Mouse (Mus musculus): ENCODE measurements around the gene Tex33.

Tex33 gene

DNA sequence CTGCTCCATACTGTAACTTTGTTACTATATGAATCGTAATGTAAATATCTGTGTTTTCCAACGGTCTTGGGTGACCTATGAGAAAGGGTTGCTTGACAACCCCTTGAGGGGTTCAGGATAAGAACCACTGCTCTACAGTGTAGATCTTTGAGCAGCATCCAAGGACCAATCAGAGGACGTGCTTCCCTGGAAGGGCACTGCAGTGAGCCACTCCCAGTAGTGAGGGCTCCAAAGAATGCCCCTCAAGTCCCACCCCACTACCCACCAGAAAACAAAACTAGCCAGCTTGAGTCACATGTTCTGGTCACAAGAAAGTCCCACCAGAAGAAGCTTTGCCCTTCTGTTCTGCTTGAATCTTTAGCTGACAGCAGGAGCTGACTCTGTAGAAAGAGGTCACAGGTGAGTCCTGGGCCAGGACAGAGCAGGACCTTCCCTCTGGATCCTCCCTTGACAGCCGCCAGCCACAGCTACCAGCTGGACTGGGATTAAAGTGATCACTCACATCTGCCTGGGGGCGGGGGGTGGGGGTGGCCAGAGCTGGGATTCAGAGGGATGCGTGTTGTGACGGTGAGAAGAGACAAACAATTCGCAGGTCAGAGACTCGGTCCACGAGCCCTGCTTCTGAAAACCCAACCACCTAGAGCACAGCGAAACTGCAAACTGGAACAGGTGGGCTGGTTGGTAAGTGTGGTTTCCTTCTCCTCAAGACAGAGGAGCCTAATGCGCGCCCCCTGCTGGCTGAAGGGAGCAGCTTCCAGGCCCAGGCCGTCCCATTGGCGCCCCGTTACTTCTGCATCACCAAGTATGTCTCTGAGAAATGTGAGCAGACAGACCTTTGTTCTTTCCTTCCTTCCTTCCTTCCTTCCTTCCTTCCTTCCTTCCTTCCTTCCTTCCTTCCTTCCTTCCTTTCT, 26.6 kb upstream of the Tex33 start:
- in situ Hi-C loops (cut with MboI; ENCODE audit: unreplicated experiment in 2 of 2) = no loop called here

GRCm38 (mm10) chr15:78420395-78420794, 24.7 kb upstream of the Tex33 start:
- in situ Hi-C loops (cut with MboI; ENCODE audit: unreplicated experiment in 2 of 2) = no loop called here

GRCm38 (mm10) chr15:78416937-78417336, 21.2 kb upstream of the Tex33 start:
- in situ Hi-C loops (cut with MboI; ENCODE audit: unreplicated experiment in 2 of 2) = no loop called here

- in situ Hi-C loops (cut with MboI; ENCODE audit: unreplicated experiment in 2 of 2) = no loop called here
These were observed 18.4 kb upstream of the Tex33 start for GRCm38 (mm10) chr15:78414157-78414556.

DNA sequence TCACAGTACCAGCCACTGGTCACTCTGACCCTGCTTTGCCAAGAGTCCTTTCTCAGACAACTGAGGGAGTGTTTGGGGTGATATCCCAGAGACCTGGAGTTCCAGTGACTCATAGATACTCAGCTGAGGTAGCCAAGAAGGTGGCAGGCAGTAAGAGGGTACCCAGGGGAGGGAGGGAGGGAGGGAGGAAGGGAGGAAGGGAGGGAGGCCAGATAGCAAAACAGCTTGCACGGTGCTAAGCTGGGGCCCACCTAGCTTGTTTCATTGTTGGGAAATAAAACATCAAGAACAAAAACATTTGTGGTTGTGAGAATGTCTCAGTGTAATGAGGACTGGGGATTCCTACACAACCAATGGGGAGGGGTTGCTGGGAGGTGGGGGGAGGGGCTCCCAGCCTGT, 18.0 kb upstream of the Tex33 start:
- in situ Hi-C loops (cut with MboI; ENCODE audit: unreplicated experiment in 2 of 2) = no loop called here

DNA sequence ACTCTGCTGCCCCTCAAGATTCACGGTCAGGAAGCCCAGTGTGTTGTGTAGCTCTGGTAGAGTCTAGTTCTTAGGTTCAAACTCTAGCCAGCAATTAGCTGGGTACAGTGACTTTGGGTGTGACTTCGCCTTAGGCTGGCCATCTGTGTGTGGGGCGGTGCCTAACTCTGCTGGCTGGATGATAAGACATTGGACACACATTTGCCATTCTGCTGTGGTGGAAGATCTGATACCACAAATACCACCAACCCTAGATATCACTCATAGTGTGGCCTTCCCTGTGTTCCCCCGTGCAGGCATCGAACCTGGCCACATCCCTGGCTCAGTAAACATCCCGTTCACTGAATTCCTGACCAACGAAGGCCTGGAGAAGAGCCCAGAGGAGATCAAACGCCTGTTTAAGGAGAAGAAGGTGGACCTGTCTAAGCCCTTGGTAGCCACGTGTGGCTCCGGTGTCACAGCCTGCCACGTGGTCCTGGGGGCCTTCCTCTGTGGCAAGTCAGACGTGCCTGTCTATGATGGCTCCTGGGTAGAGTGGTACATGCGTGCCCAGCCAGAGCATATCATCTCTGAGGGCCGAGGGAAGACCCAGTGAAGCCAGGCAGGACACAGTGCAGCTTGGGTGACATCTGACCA, 17.5 kb upstream of the Tex33 start:
- in situ Hi-C loops (cut with MboI; ENCODE audit: unreplicated experiment in 2 of 2) = no loop called here

DNA sequence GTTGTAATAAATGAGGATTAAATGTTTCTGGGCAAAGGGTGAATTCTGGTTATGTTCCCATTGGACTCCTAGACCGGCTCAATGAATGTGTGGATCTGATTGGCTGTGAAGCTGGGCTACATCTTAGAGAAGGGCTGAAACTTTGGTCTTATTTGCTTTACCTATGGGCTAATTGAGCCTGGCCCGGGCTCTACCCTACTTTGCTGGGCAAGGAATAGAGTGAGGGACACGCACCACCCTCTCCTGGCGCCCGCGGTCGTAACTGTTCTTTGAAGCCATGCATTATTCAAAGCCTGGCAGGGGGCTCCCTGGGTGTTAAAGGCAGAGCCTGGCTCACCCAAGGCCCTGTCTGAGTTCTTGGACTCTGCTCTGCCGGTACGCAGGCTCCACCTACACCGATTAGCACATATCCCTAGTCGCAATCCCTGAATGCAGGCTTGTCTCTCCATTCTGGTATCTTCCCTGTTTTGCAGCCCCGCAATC, 13.9 kb upstream of the Tex33 start:
- in situ Hi-C loops (cut with MboI; ENCODE audit: unreplicated experiment in 2 of 2) = no loop called here

DNA sequence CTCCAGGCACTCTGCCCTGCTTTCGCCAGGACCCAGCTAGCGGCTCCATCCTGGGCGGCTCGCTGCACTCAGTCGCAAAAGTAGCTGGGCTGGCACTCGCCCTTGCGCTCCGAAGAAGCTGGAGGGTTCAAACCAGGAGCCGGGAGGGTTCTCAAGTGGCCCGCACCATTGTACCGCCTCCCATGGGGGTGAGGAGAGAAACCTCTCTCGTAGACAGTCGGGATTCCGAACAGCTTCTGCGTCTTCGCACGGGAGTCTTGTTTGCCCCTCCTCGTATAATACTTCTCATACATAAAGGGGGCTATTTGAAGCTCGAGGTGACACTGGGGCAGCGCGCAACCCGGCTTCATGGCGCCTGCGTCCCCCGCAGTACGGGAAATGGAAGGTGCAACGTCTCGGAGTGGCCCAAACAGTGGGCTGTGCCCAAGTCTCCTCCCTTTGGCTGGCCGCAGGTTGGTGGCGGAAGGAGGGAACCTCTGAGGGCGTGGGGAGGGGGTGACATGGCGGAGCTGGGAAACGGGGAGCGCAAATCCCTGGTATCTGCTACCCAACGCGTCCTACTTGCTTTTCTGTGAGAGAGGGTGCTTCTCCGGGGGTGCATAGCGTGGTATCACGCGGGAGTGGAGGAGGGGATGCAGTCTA, 10.7 kb upstream of the Tex33 start, which contains the start of gene Mpst:
Mpst (plus strand) TSS at position 124 of the 642 bp plus-strand sequence.
- in situ Hi-C loops (cut with MboI; ENCODE audit: unreplicated experiment in 2 of 2) = no loop called here

GRCm38 (mm10) chr15:78405517-78406211, 10.0 kb upstream of the Tex33 start, which contains the start of gene Tst:
Gene Tst, minus strand, starts transcription at chr15:78405907.
- in situ Hi-C loops (cut with MboI; ENCODE audit: unreplicated experiment in 2 of 2) = no loop called here

DNA sequence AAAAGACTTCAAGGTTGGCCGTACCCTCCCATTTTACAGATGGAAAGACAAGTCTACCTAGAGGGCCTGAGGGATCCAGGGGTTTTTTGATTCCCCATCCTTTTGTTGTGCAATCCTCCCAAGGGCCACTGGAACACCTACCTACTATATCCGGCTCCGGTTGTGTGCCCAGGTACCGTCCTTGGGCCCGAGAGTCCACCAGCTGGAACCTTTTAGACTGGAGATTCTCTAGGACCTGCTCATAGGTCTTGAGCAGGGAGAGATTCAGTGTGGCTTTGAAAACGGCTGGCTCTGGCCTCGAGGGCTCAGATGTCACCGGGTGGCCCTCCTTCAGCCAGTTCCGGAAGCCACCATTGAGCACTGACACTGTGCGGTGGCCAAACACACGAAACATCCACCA, 9.4 kb upstream of the Tex33 start:
- in situ Hi-C loops (cut with MboI; ENCODE audit: unreplicated experiment in 2 of 2) = no loop called here

GRCm38 (mm10) chr15:78403896-78404295, 8.2 kb upstream of the Tex33 start:
- in situ Hi-C loops (cut with MboI; ENCODE audit: unreplicated experiment in 2 of 2) = no loop called here

- in situ Hi-C loops (cut with MboI; ENCODE audit: unreplicated experiment in 2 of 2) = no loop called here
These were observed 7.6 kb upstream of the Tex33 start for GRCm38 (mm10) chr15:78403301-78403741.

DNA sequence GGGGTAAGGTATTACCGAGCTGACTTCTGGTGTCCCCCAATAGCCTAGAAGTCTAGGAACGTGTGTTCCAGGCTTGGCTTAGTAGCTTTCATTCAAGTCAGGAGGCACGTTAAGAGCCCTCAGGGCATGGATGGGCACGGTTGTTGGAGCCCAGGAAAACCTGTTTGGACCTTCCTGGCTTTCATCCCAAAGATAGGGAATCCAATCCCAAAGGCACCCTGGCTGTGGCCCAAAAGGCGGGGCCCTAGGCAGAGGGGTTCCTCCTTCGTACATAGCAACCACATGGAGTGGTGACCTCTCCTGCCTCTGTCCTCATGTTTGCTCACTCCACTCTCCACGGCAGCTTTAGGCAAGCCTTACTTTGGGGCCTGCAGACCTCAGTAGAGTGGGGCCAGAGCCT, 6.7 kb upstream of the Tex33 start:
- in situ Hi-C loops (cut with MboI; ENCODE audit: unreplicated experiment in 2 of 2) = no loop called here

GRCm38 (mm10) chr15:78401921-78402320, 6.2 kb upstream of the Tex33 start:
- in situ Hi-C loops (cut with MboI; ENCODE audit: unreplicated experiment in 2 of 2) = no loop called here

- in situ Hi-C loops (cut with MboI; ENCODE audit: unreplicated experiment in 2 of 2) = no loop called here
These were observed 5.6 kb upstream of the Tex33 start for GRCm38 (mm10) chr15:78401345-78401744.

- in situ Hi-C loops (cut with MboI; ENCODE audit: unreplicated experiment in 2 of 2) = no loop called here
These were observed 4.9 kb downstream of the Tex33 start for GRCm38 (mm10) chr15:78390855-78391254.

DNA sequence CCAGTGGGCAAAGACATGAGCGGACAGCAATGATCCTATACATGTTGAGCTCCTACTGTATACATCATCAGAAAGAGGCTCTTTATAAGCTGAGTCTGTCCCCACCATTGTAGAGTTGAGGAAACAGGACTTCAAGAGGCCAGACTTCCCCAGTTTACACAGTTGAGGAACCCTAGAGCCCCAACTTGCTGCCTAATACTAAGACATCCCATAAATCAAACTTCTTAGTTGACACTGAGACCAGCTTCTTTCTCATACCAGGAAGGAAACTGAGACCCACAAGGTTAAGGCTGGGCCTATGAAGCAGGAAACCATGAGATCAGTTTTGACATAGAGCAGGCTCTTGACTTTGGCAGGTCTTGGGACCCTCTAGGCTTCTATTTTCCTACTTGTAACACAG, 10.1 kb downstream of the Tex33 start:
- in situ Hi-C loops (cut with MboI; ENCODE audit: unreplicated experiment in 2 of 2) = no loop called here

GRCm38 (mm10) chr15:78384220-78385116, 11.2 kb downstream of the Tex33 start:
- in situ Hi-C loops (cut with MboI; ENCODE audit: unreplicated experiment in 2 of 2) = no loop called here

DNA sequence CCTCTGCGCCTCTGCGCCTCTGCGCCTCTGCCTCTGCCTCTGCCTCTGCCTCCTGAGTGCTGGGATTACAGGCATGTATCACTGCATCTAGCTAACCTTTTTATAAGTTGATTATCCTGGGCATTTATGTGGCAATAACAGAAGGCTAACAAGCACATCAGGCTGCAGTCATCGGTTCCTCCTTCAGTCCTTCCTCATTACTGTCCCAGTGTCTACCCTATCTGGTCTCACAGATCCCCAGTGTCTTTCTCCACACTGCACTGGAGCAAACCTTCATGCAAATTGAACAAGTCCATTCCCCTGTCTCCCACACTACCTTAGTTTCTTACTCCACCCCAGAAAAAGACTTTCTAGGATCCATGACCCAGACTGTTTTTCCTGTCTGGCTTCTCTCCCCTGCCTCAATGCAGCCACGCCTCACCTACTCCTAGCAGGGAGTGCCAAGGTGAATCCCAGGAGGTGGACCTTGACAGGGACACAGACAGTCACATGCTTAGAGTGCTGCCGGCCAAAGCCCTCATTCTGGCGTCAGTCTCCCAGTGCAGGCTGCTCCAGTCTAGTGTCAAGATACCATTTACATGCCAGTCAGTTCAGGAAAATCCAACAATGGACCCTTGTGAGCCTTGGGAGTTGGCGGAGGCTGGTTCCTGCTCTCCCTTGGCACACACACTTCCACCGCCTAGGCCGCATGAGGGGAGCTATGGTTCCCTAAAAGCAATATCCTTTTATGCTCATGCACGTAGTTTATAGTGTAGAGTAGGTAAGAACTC, 12.1 kb downstream of the Tex33 start:
- in situ Hi-C loops (cut with MboI; ENCODE audit: unreplicated experiment in 2 of 2) = no loop called here

Measured in v-Abl transformed pro-B cells (cell line).